Mouse (Mus musculus): ENCODE results near the gene Hoxa2.

Hoxa2 gene

GRCm38 (mm10) chr6:52165441-52166370 lies 1.1 kb upstream of the Hoxa2 start:
- no peak for DNase-seq (ENCODE audit: extremely low spot score, low read depth, low spot score)

- no peak for DNase-seq (ENCODE audit: extremely low spot score, low read depth, low spot score)
These were observed 493 bp downstream of the Hoxa2 start for GRCm38 (mm10) chr6:52164051-52164625.

GRCm38 (mm10) chr6:52163366-52164031 lies 1.1 kb downstream of the Hoxa2 start:
- DNase-seq (ENCODE audit: extremely low spot score, low read depth, low spot score), result no peak

- DNase-seq (ENCODE audit: extremely low spot score, low read depth, low spot score), result no peak
These were observed 1.8 kb downstream of the Hoxa2 start for GRCm38 (mm10) chr6:52162611-52163365.

GRCm38 (mm10) chr6:52162093-52162380 lies 2.6 kb downstream of the Hoxa2 start:
- no peak for DNase-seq (ENCODE audit: extremely low spot score, low read depth, low spot score)

- DNase-seq (ENCODE audit: extremely low spot score, low read depth, low spot score), result no peak
These were observed 3.1 kb downstream of the Hoxa2 start for GRCm38 (mm10) chr6:52161336-52162092.

- no peak for DNase-seq (ENCODE audit: extremely low spot score, low read depth, low spot score)
These were observed 3.9 kb downstream of the Hoxa2 start for GRCm38 (mm10) chr6:52160511-52161335.

GRCm38 (mm10) chr6:52159979-52160378 lies 4.7 kb downstream of the Hoxa2 start:
- DNase-seq (ENCODE audit: extremely low spot score, low read depth, low spot score), result no peak

GRCm38 (mm10) chr6:52159164-52159761 lies 5.4 kb downstream of the Hoxa2 start:
- DNase-seq (ENCODE audit: extremely low spot score, low read depth, low spot score), result no peak

GRCm38 (mm10) chr6:52158276-52159051 lies 6.2 kb downstream of the Hoxa2 start, which contains the start of gene Hoxa1:
Gene Hoxa1 (minus strand): TSS chr6:52158317.
- no peak for DNase-seq (ENCODE audit: extremely low spot score, low read depth, low spot score)

GRCm38 (mm10) chr6:52157466-52158275 lies 7.0 kb downstream of the Hoxa2 start:
- DNase-seq (ENCODE audit: extremely low spot score, low read depth, low spot score), result no peak

GRCm38 (mm10) chr6:52156551-52157200 lies 8.0 kb downstream of the Hoxa2 start:
- no peak for DNase-seq (ENCODE audit: extremely low spot score, low read depth, low spot score)

- DNase-seq (ENCODE audit: extremely low spot score, low read depth, low spot score), result no peak
These were observed 9.2 kb downstream of the Hoxa2 start for GRCm38 (mm10) chr6:52155471-52155870.

GRCm38 (mm10) chr6:52154044-52154443 lies 10.6 kb downstream of the Hoxa2 start:
- no peak for DNase-seq (ENCODE audit: extremely low spot score, low read depth, low spot score)

GRCm38 (mm10) chr6:52153270-52153669 lies 11.4 kb downstream of the Hoxa2 start:
- no peak for DNase-seq (ENCODE audit: extremely low spot score, low read depth, low spot score)

GRCm38 (mm10) chr6:52152226-52153193 lies 12.1 kb downstream of the Hoxa2 start:
- DNase-seq (ENCODE audit: extremely low spot score, low read depth, low spot score), result no peak
